Mouse (Mus musculus) heart, adult 2 months (tissue): ENCODE measurements at regions not wholly inside any gene's neighbourhood (a gene's known extent, or its start where the extent isn't known, plus 50 kb on each side); places are given as distances from the start of the nearest gene placed in this dataset.

Source experiments
- DNase-seq, 2 experiments: peaks; one replicate each; pipeline ENCODE4 v3.0.0; 2021
- H3K27ac ChIP-seq: fragments of 200-600 bp; 2 replicates; pipeline ENCODE4 v1.8.1; 2022
- H3K27me3 ChIP-seq: fragments of 200-500 bp; 2 replicates; pipeline ENCODE4 v1.6.1; 2012; ENCODE audit warnings: mild to moderate bottlenecking, low read length, inconsistent platforms, mixed read lengths; ENCODE audit not compliant: control insufficient read depth, insufficient read depth
- H3K36me3 ChIP-seq: fragments of 200-500 bp; 2 replicates; pipeline ENCODE4 v1.6.1; 2012; ENCODE audit warnings: low read length, inconsistent platforms; ENCODE audit not compliant: control insufficient read depth, insufficient read depth
- H3K4me1 ChIP-seq: fragments of 200-500 bp; 2 replicates; pipeline ENCODE4 v1.6.1; 2011; ENCODE audit warnings: low read length; ENCODE audit not compliant: control insufficient read depth, insufficient read depth
- H3K4me3 ChIP-seq: fragments of 200-600 bp; 2 replicates; pipeline ENCODE4 v1.8.1; 2022
- H3K79me2 ChIP-seq: fragments of 200-500 bp; replicated peaks from 2 replicates; pipeline ENCODE4 v1.6.1; 2012; ENCODE audit warnings: mild to moderate bottlenecking, inconsistent platforms, low read length, moderate library complexity, mixed read lengths; ENCODE audit not compliant: control insufficient read depth, insufficient read depth
- H3K9ac ChIP-seq: fragments of 200-500 bp; 2 replicates; pipeline ENCODE4 v1.6.1; 2012; ENCODE audit warnings: low read depth, mild to moderate bottlenecking, control low read depth, inconsistent platforms, low read length, mixed read lengths
- CTCF ChIP-seq: fragments of 200-600 bp; IDR thresholded peaks from 2 replicates; pipeline ENCODE4 v1.8.1; 2022; ENCODE audit warnings: antibody characterized with exemption, mild to moderate bottlenecking, moderate library complexity
- EP300 ChIP-seq: fragments of 200-500 bp; IDR thresholded peaks from 2 replicates; pipeline ENCODE4 v1.6.1; 2011; ENCODE audit warnings: low read depth, low read length, control low read depth; ENCODE audit not compliant: insufficient read depth
- POLR2A ChIP-seq: fragments of 200-500 bp; IDR thresholded peaks from 2 replicates; pipeline ENCODE4 v1.6.1; 2011; ENCODE audit warnings: mild to moderate bottlenecking, low read depth, low read length, control low read depth; ENCODE audit not compliant: insufficient read depth
- WGBS: fragments of 180-500 bp; shearing (Covaris S2); methylation state at CpG from one replicate; pipeline ENCODE4 v1.1.7; 2018; 5-methylcytosine and 5-hydroxymethylcytosine counted together
- intact Hi-C: fragments of 180-260 bp; cut with DNase I; formaldehyde crosslinking; loops from one replicate; pipeline ENCODE4 v1.15.1; 2025

GRCm38 (mm10) chrX:21360771-21361667 is 123.3 kb upstream of the Agtr2 start:
- peak; percentile 16 to 17 for DNase-seq
- intact Hi-C loops = no loop called here
- Histone ChIP-seq H3K27ac (no peak overlapping the region), H3K4me3 (peak overlapping the region; percentile 34), H3K27me3 (no peaks in the 10 kb centered on the region), H3K36me3 (no peaks in the 10 kb centered on the region), H3K79me2 (no peaks in the 10 kb centered on the region), H3K9ac (no peak overlapping the region), H3K4me1 (no peaks in the 10 kb centered on the region)
- TF ChIP-seq CTCF (no peak), POLR2A (no peak), EP300 (no peak)
- 22% methylated on average over 43 of the region's 43 CpGs for WGBS

DNA sequence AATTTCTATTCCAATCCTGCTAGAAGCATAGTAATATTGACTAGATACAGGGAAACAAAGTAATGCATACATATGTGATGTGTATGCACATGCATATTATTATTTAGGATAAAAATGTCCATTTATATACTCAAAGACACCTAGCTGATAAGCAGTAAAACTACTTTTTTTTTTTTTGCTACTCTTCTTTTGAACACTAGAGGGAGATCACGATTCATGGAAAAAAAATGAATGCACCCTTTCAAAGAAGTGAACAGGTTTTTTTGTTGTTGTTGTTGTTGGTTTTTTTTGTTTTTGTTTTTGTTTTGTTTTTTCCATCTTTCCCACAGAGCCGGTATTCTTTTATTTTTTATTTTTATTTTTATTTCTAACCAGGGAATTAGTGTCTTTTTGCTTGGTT is 99.1 kb upstream of the Agtr2 start:
- no peak overlapping the region for H3K9ac ChIP-seq
- H3K36me3 ChIP-seq = no peaks in the 10 kb centered on the region
- DNase-seq = no peak
- no peaks in the 10 kb centered on the region for H3K79me2 ChIP-seq
- no peaks in the 10 kb centered on the region for H3K27me3 ChIP-seq
- H3K4me1 ChIP-seq = no peaks in the 10 kb centered on the region
- H3K27ac ChIP-seq = no peak overlapping the region
- no peak overlapping the region for H3K4me3 ChIP-seq
- TF ChIP-seq CTCF (peak; percentile 66), EP300 (no peak)
- 9% methylated on average over 2 of the region's 2 CpGs for WGBS
- intact Hi-C loops = no loop called here

GRCm38 (mm10) chrX:21389992-21390391 is 94.4 kb upstream of the Agtr2 start:
- TF ChIP-seq POLR2A (no peak), CTCF (no peak), EP300 (no peak)
- no peaks in the 10 kb centered on the region for H3K36me3 ChIP-seq
- DNase-seq = no peak
- intact Hi-C loops = no loop called here
- no peak overlapping the region for H3K4me3 ChIP-seq
- no peak overlapping the region for H3K9ac ChIP-seq
- no peak overlapping the region for H3K27ac ChIP-seq
- H3K4me1 ChIP-seq = no peaks in the 10 kb centered on the region
- no peaks in the 10 kb centered on the region for H3K27me3 ChIP-seq
- 73% methylated on average over 1 of the region's 1 CpGs for WGBS
- no peaks in the 10 kb centered on the region for H3K79me2 ChIP-seq

DNA sequence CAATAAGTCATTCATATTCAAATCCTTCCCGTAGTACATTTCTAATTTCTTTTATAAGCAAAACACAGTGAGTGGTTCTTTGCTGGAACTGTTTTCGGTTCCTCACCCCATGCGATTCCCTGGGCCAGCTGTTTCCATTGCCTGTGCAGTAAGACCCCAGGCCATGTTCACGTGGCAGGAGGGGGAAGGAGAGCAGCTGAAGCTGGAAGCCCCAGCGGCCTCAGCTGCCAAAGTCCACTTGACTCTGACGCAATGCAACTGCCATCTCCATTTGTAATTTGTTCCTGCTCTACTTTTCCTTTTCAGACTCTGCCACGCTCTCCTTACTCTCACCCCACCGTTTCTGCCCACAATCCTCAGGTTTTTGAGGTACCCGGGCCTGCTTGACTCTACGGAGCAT is 91.1 kb upstream of the Agtr2 start:
- Histone ChIP-seq H3K4me3 (no peak overlapping the region), H3K27me3 (no peaks in the 10 kb centered on the region), H3K9ac (no peak overlapping the region), H3K79me2 (no peaks in the 10 kb centered on the region), H3K27ac (no peak overlapping the region), H3K4me1 (no peaks in the 10 kb centered on the region), H3K36me3 (no peaks in the 10 kb centered on the region)
- 68% methylated on average over 10 of the region's 10 CpGs for WGBS
- no peak for TF ChIP-seq POLR2A
- TF ChIP-seq EP300 = no peak
- TF ChIP-seq CTCF = no peak
- intact Hi-C loops = no loop called here
- DNase-seq = peak; percentile 20 to 27

- intact Hi-C loops = no loop called here
- WGBS = 46% methylated on average over 4 of the region's 4 CpGs
- no peaks in the 10 kb centered on the region for H3K79me2 ChIP-seq
- no peaks in the 10 kb centered on the region for H3K36me3 ChIP-seq
- H3K9ac ChIP-seq = no peak overlapping the region
- TF ChIP-seq CTCF = peak; percentile 63
- no peak for TF ChIP-seq EP300
- no peaks in the 10 kb centered on the region for H3K27me3 ChIP-seq
- no peak overlapping the region for H3K4me3 ChIP-seq
- no peak overlapping the region for H3K27ac ChIP-seq
- no peak for DNase-seq
- no peaks in the 10 kb centered on the region for H3K4me1 ChIP-seq
These were observed 59.5 kb upstream of the Agtr2 start for GRCm38 (mm10) chrX:21424797-21425196.

- intact Hi-C loops = no loop called here
- Histone ChIP-seq H3K4me1 (no peaks in the 10 kb centered on the region), H3K27me3 (no peaks in the 10 kb centered on the region), H3K4me3 (no peak overlapping the region), H3K9ac (no peak overlapping the region), H3K36me3 (no peaks in the 10 kb centered on the region), H3K79me2 (no peaks in the 10 kb centered on the region), H3K27ac (no peak overlapping the region)
- TF ChIP-seq POLR2A = no peak
- TF ChIP-seq EP300 = no peak
- TF ChIP-seq CTCF = no peak
- WGBS = 54% methylated on average over 3 of the region's 3 CpGs
- DNase-seq = peak in 1 of 2 experiments; percentile 3
These were observed 56.3 kb upstream of the Agtr2 start for GRCm38 (mm10) chrX:21428081-21428480.
